Mouse (Mus musculus): Measurements from ENCODE around the gene Med18. TPM values are rescaled to one million over a fixed set of nuclear protein-coding genes. Genes with fewer than 3 reads are reported as not detected.

Med18 gene
- polyA plus RNA-seq, 1 experiment from 2014 or later, result 13.6 TPM

DNA sequence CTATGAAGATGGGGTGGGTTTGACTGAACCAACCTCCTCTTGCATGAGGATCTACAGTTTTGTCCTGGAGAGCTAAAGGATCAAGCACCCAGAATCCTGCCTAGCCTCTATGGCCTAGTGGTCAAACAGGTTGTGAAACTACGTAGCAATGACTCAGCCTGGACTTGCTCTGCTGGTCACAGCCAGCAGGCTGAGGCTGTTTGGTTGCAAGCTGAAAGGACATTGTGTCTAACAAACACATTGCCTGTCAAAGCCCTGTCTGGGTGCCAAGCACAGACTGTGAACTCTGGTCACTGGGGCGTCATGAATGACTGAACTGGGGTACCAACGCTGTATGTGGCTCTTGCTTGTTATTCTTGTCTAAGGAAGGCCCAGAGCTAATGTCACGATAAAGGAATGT is 10.9 kb upstream of the Med18 start:
- Histone ChIP-seq H3K4me3 (ENCODE audit: low read depth, low read length) (no peak overlapping the region), H3K36me3 (ENCODE audit: control insufficient read depth, insufficient read depth, low read length) (no peaks in the 10 kb centered on the region), H3K27me3 (ENCODE audit: control insufficient read depth, insufficient read depth, low read length) (no peaks in the 10 kb centered on the region), H3K4me1 (replicated peaks; ENCODE audit: control insufficient read depth, insufficient read depth) (no peaks in the 10 kb centered on the region), H3K4me2 (replicated peaks; ENCODE audit: low read depth) (no peak overlapping the region), H3K9ac (ENCODE audit: low read length) (no peak overlapping the region), H3K9me3 (ENCODE audit: control insufficient read depth, low read length) (no peaks in the 10 kb centered on the region), H3K27ac (replicated peaks) (peak overlapping the region; percentile 61; the same call in 1 of the 2 replicates)
- 51% methylated on average over 4 of the region's 4 CpGs for WGBS
- ATAC-seq (ENCODE audit: low FRiP score, low TSS enrichment) (peak; percentile 91), DNase-seq (ENCODE audit: low spot score) (peak; percentile 78)
- no peak for TF ChIP-seq CTCF (IDR thresholded peaks at IDR 0.05; ENCODE audit: low read depth)
- no peak for TF ChIP-seq EP300 (optimal IDR thresholded peaks at IDR 0.05)

GRCm38 (mm10) chr4:132473411-132473810 is 9.7 kb upstream of the Med18 start:
- Histone ChIP-seq H3K4me2 (replicated peaks; ENCODE audit: low read depth) (no peak overlapping the region), H3K9me3 (ENCODE audit: control insufficient read depth, low read length) (no peaks in the 10 kb centered on the region), H3K36me3 (ENCODE audit: control insufficient read depth, insufficient read depth, low read length) (no peaks in the 10 kb centered on the region), H3K4me3 (ENCODE audit: low read depth, low read length) (no peak overlapping the region), H3K27me3 (ENCODE audit: control insufficient read depth, insufficient read depth, low read length) (no peaks in the 10 kb centered on the region), H3K4me1 (replicated peaks; ENCODE audit: control insufficient read depth, insufficient read depth) (no peaks in the 10 kb centered on the region), H3K9ac (ENCODE audit: low read length) (no peak overlapping the region), H3K27ac (replicated peaks) (no peak overlapping the region)
- TF ChIP-seq CTCF (IDR thresholded peaks at IDR 0.05; ENCODE audit: low read depth) (no peak), EP300 (optimal IDR thresholded peaks at IDR 0.05) (no peak)
- DNase-seq (ENCODE audit: low spot score), result no peak
- no peak for ATAC-seq (ENCODE audit: low FRiP score, low TSS enrichment)
- WGBS, result 91% methylated on average over 9 of the region's 9 CpGs

- no peak for TF ChIP-seq EP300 (optimal IDR thresholded peaks at IDR 0.05)
- TF ChIP-seq CTCF (IDR thresholded peaks at IDR 0.05; ENCODE audit: low read depth), result no peak
- no peak for DNase-seq (ENCODE audit: low spot score)
- Histone ChIP-seq H3K9ac (ENCODE audit: low read length) (no peak overlapping the region), H3K4me3 (ENCODE audit: low read depth, low read length) (no peak overlapping the region), H3K27ac (replicated peaks) (no peak overlapping the region), H3K4me1 (replicated peaks; ENCODE audit: control insufficient read depth, insufficient read depth) (no peaks in the 10 kb centered on the region), H3K36me3 (ENCODE audit: control insufficient read depth, insufficient read depth, low read length) (no peaks in the 10 kb centered on the region), H3K9me3 (ENCODE audit: control insufficient read depth, low read length) (no peaks in the 10 kb centered on the region), H3K27me3 (ENCODE audit: control insufficient read depth, insufficient read depth, low read length) (no peaks in the 10 kb centered on the region), H3K4me2 (replicated peaks; ENCODE audit: low read depth) (no peak overlapping the region)
- 10% methylated on average over 3 of the region's 3 CpGs for WGBS
- no peak for ATAC-seq (ENCODE audit: low FRiP score, low TSS enrichment)
Measured at GRCm38 (mm10) chr4:132469873-132470272, 6.2 kb upstream of the Med18 start.

DNA sequence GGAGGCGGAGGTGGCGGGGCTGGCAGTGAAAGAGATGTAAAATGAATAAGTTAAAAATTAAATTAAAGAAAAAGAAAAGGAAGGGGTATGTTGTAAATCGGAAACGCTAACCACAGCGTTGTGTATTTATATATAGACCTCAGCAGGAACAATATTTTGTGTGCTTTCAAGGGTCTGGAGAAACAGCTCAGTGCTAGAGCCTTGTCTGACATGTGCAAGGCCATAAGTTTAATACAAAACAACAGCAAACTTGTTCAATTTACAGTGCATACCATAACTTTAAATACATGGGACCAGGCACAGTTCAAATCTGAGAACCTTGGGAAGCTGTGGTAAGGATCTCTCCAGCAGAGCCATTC is 513 bp upstream of the Med18 start:
- Histone ChIP-seq H3K4me3 (ENCODE audit: low read depth, low read length) (peak overlapping the region; percentile 79; the same call in 1 of the 2 replicates), H3K36me3 (ENCODE audit: control insufficient read depth, insufficient read depth, low read length) (peaks cover 6% of the 10 kb centered on the region; the same call in 1 of the 2 replicates), H3K9ac (ENCODE audit: low read length) (no peak overlapping the region), H3K27ac (replicated peaks) (no peak overlapping the region), H3K9me3 (ENCODE audit: control insufficient read depth, low read length) (no peaks in the 10 kb centered on the region), H3K4me2 (replicated peaks; ENCODE audit: low read depth) (peak overlapping the region; percentile 76), H3K4me1 (replicated peaks; ENCODE audit: control insufficient read depth, insufficient read depth) (0 out of 2 replicates have a peak, but pooled peaks cover 2% of the 10 kb centered on the region), H3K27me3 (ENCODE audit: control insufficient read depth, insufficient read depth, low read length) (no peaks in the 10 kb centered on the region)
- DNase-seq (ENCODE audit: low spot score) (no peak), ATAC-seq (ENCODE audit: low FRiP score, low TSS enrichment) (peak; percentile 22; the same call in 1 of the 2 replicates)
- WGBS, result 0% methylated on average over 5 of the region's 5 CpGs
- TF ChIP-seq EP300 (optimal IDR thresholded peaks at IDR 0.05) (no peak), CTCF (IDR thresholded peaks at IDR 0.05; ENCODE audit: low read depth) (no peak)

DNA sequence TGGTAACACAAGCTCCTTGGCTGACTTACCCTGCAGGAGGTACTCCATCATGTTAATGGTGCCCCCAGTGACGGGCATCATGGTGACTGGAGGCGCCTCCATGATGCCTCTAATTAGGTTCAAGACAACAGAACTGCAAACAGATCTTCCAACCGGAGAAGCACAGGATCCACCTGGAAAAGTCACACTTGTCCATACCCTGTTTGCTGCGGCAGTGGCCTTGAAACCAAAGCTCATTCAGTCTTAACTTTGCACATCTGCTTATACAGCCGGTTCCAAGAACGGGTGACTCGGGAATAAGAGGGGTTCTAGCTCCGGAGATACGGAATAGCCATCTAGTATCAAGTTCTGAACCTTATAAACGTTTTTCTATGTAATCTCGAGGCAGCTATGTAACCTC is 885 bp downstream of the Med18 start:
- no peak for TF ChIP-seq EP300 (optimal IDR thresholded peaks at IDR 0.05)
- TF ChIP-seq CTCF (IDR thresholded peaks at IDR 0.05; ENCODE audit: low read depth), result no peak
- H3K27ac ChIP-seq (replicated peaks), result no peak overlapping the region
- H3K9ac ChIP-seq (ENCODE audit: low read length), result peak overlapping the region; percentile 80
- H3K4me1 ChIP-seq (replicated peaks; ENCODE audit: control insufficient read depth, insufficient read depth), result 0 out of 2 replicates have a peak, but pooled peaks cover 2% of the 10 kb centered on the region
- peak overlapping the region; percentile 76 for H3K4me2 ChIP-seq (replicated peaks; ENCODE audit: low read depth)
- H3K4me3 ChIP-seq (ENCODE audit: low read depth, low read length), result peak overlapping the region; percentile 79
- DNase-seq (ENCODE audit: low spot score) (no peak), ATAC-seq (ENCODE audit: low FRiP score, low TSS enrichment) (no peak)
- 3% methylated on average over 11 of the region's 11 CpGs for WGBS
- peaks cover 10% of the 10 kb centered on the region; the same call in 1 of the 2 replicates for H3K36me3 ChIP-seq (ENCODE audit: control insufficient read depth, insufficient read depth, low read length)
- H3K27me3 ChIP-seq (ENCODE audit: control insufficient read depth, insufficient read depth, low read length), result no peaks in the 10 kb centered on the region
- H3K9me3 ChIP-seq (ENCODE audit: control insufficient read depth, low read length), result no peaks in the 10 kb centered on the region

DNA sequence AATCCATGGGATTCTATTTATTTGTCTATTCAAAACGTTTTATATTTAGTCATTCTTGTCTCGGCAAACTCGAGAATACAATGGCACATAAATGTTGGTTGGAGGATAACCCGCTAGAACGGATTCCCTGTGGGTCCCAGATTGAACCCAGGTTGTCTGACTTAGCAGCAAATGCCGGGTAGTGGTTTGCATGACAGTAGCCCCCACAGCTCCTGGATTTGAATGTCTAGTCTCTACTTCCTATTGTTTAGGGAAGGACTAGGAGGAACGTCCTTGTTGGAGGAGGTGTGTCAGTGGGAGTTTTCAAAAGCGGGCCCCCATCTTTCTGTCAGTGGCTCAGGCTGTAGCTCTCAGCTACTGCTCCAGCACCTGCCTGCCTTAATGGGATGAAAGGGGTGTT is 3.5 kb downstream of the Med18 start:
- H3K4me1 ChIP-seq (replicated peaks; ENCODE audit: control insufficient read depth, insufficient read depth), result 0 out of 2 replicates have a peak, but pooled peaks cover 2% of the 10 kb centered on the region
- no peak overlapping the region for H3K4me2 ChIP-seq (replicated peaks; ENCODE audit: low read depth)
- ATAC-seq (ENCODE audit: low FRiP score, low TSS enrichment) (no peak), DNase-seq (ENCODE audit: low spot score) (no peak)
- no peak overlapping the region for H3K27ac ChIP-seq (replicated peaks)
- H3K9ac ChIP-seq (ENCODE audit: low read length), result no peak overlapping the region
- no peak for TF ChIP-seq CTCF (IDR thresholded peaks at IDR 0.05; ENCODE audit: low read depth)
- no peak for TF ChIP-seq EP300 (optimal IDR thresholded peaks at IDR 0.05)
- no peak overlapping the region for H3K4me3 ChIP-seq (ENCODE audit: low read depth, low read length)
- no peaks in the 10 kb centered on the region for H3K9me3 ChIP-seq (ENCODE audit: control insufficient read depth, low read length)
- WGBS, result 89% methylated on average over 8 of the region's 8 CpGs
- no peaks in the 10 kb centered on the region for H3K27me3 ChIP-seq (ENCODE audit: control insufficient read depth, insufficient read depth, low read length)
- H3K36me3 ChIP-seq (ENCODE audit: control insufficient read depth, insufficient read depth, low read length), result peaks cover 10% of the 10 kb centered on the region; the same call in 1 of the 2 replicates

All from stomach, postnatal 0 days (tissue).